Mouse (Mus musculus) kidney, embryonic 15.5 days (tissue): ENCODE results near the gene Gpr107. TPM values are rescaled to one million over a fixed set of nuclear protein-coding genes. Genes with fewer than 3 reads are reported as not detected.

Source experiments
- ATAC-seq: fragments of 200-750 bp; cut with Nextera tagmentation; replicated peaks from 2 replicates; pipeline ENCODE4 v1.8.0; 2017; ENCODE audit warnings: moderate TSS enrichment; ENCODE audit not compliant: low FRiP score
- H3K27ac ChIP-seq: fragments of 300-500 bp; sonication (generic); 2 replicates; pipeline ENCODE4 v1.5.1; 2015; ENCODE audit warnings: mild to moderate bottlenecking, inconsistent platforms
- H3K27me3 ChIP-seq: fragments of 300-500 bp; sonication (generic); 2 replicates; pipeline ENCODE4 v1.6.1; 2015; ENCODE audit warnings: inconsistent platforms
- H3K36me3 ChIP-seq: fragments of 300-500 bp; sonication (generic); 2 replicates; pipeline ENCODE4 v1.6.1; 2015; ENCODE audit warnings: inconsistent platforms
- H3K4me1 ChIP-seq: fragments of 300-500 bp; sonication (generic); 2 replicates; pipeline ENCODE4 v1.6.1; 2015; ENCODE audit warnings: inconsistent platforms
- H3K4me2 ChIP-seq: fragments of 300-500 bp; sonication (generic); 2 replicates; pipeline ENCODE4 v1.6.1; 2015; ENCODE audit warnings: moderate library complexity, mild to moderate bottlenecking, inconsistent platforms
- H3K4me3 ChIP-seq: fragments of 300-500 bp; sonication (generic); replicated peaks from 2 replicates; pipeline ENCODE4 v1.5.1; 2015; ENCODE audit warnings: mild to moderate bottlenecking, inconsistent platforms
- H3K9ac ChIP-seq: fragments of 300-500 bp; sonication (generic); 2 replicates; pipeline ENCODE4 v1.6.1; 2015; ENCODE audit warnings: mild to moderate bottlenecking, inconsistent platforms
- H3K9me3 ChIP-seq: fragments of 300-500 bp; sonication (generic); replicated peaks from 2 replicates; pipeline ENCODE4 v1.6.1; 2016; ENCODE audit warnings: inconsistent platforms
- WGBS: fragments of 180-500 bp; shearing (Covaris S2); methylation state at CpG from one replicate; pipeline ENCODE4 v1.1.7; 2015; ENCODE audit warnings: mixed read lengths; 5-methylcytosine and 5-hydroxymethylcytosine counted together
- polyA plus RNA-seq: library from polyadenylated mRNA; unstranded; fragments of >200 nt; fragmentation: Nextera tagmentation; extraction: Ambion mirVana; gene quantifications from 2 replicates; pipeline ENCODE4 v1.2.1, GENCODE M21; 2015

Gpr107 gene
- polyA plus RNA-seq, 1 experiment from 2014 or later: 37.0 TPM

- peak overlapping the region; percentile 64; the same call in 1 of the 2 replicates for H3K27ac ChIP-seq
- ATAC-seq: no peak
- H3K27me3 ChIP-seq: no peaks in the 10 kb centered on the region
- WGBS: 68% methylated on average over 8 of the region's 8 CpGs
- H3K36me3 ChIP-seq: no peaks in the 10 kb centered on the region
- no peaks in the 10 kb centered on the region for H3K9me3 ChIP-seq
- H3K4me3 ChIP-seq: no peak overlapping the region
- H3K9ac ChIP-seq: no peak overlapping the region
- H3K4me2 ChIP-seq: no peak overlapping the region
- H3K4me1 ChIP-seq: peaks cover 75% of the 10 kb centered on the region
Observed at GRCm38 (mm10) chr2:31130815-31131299, 21.3 kb upstream of the Gpr107 start.

GRCm38 (mm10) chr2:31132682-31133081, 19.4 kb upstream of the Gpr107 start:
- H3K27ac ChIP-seq: peak overlapping the region; percentile 48; the same call in 1 of the 2 replicates
- ATAC-seq: peak; percentile 61
- H3K36me3 ChIP-seq: no peaks in the 10 kb centered on the region
- H3K9ac ChIP-seq: no peak overlapping the region
- H3K4me2 ChIP-seq: no peak overlapping the region
- no peaks in the 10 kb centered on the region for H3K27me3 ChIP-seq
- H3K4me1 ChIP-seq: peaks cover 82% of the 10 kb centered on the region
- no peaks in the 10 kb centered on the region for H3K9me3 ChIP-seq
- WGBS: 33% methylated on average over 8 of the region's 8 CpGs
- no peak overlapping the region for H3K4me3 ChIP-seq

GRCm38 (mm10) chr2:31133981-31134380, 18.1 kb upstream of the Gpr107 start:
- no peak overlapping the region for H3K4me2 ChIP-seq
- H3K27ac ChIP-seq: peak overlapping the region; percentile 18; the same call in 1 of the 2 replicates
- no peak overlapping the region for H3K9ac ChIP-seq
- no peaks in the 10 kb centered on the region for H3K9me3 ChIP-seq
- no peak for ATAC-seq
- H3K36me3 ChIP-seq: no peaks in the 10 kb centered on the region
- 60% methylated on average over 4 of the region's 4 CpGs for WGBS
- no peak overlapping the region for H3K4me3 ChIP-seq
- H3K4me1 ChIP-seq: peaks cover 76% of the 10 kb centered on the region
- H3K27me3 ChIP-seq: no peaks in the 10 kb centered on the region

- H3K4me2 ChIP-seq: no peak overlapping the region
- no peak overlapping the region for H3K9ac ChIP-seq
- H3K9me3 ChIP-seq: no peaks in the 10 kb centered on the region
- H3K36me3 ChIP-seq: no peaks in the 10 kb centered on the region
- H3K4me3 ChIP-seq: no peak overlapping the region
- H3K4me1 ChIP-seq: peaks cover 74% of the 10 kb centered on the region
- H3K27me3 ChIP-seq: no peaks in the 10 kb centered on the region
- H3K27ac ChIP-seq: 0 out of 2 replicates have a peak overlapping the region, but pooled peaks have one; percentile 41
- 0 out of 2 replicates have a peak, but pooled peaks have one; percentile 26 for ATAC-seq
- WGBS: 28% methylated on average over 13 of the region's 13 CpGs
Observed at GRCm38 (mm10) chr2:31135512-31135931, 16.6 kb upstream of the Gpr107 start.

GRCm38 (mm10) chr2:31136338-31136737, 15.8 kb upstream of the Gpr107 start:
- H3K4me1 ChIP-seq: peaks cover 74% of the 10 kb centered on the region
- no peak overlapping the region for H3K9ac ChIP-seq
- no peak overlapping the region for H3K27ac ChIP-seq
- no peak overlapping the region for H3K4me2 ChIP-seq
- no peaks in the 10 kb centered on the region for H3K27me3 ChIP-seq
- ATAC-seq: no peak
- no peaks in the 10 kb centered on the region for H3K36me3 ChIP-seq
- H3K9me3 ChIP-seq: no peaks in the 10 kb centered on the region
- WGBS: 35% methylated on average over 13 of the region's 13 CpGs
- H3K4me3 ChIP-seq: no peak overlapping the region

GRCm38 (mm10) chr2:31137018-31137590, 15.0 kb upstream of the Gpr107 start:
- H3K9me3 ChIP-seq: no peaks in the 10 kb centered on the region
- H3K27ac ChIP-seq: no peak overlapping the region
- no peaks in the 10 kb centered on the region for H3K27me3 ChIP-seq
- no peak overlapping the region for H3K9ac ChIP-seq
- peaks cover 67% of the 10 kb centered on the region for H3K4me1 ChIP-seq
- ATAC-seq: no peak
- no peak overlapping the region for H3K4me2 ChIP-seq
- no peaks in the 10 kb centered on the region for H3K36me3 ChIP-seq
- no peak overlapping the region for H3K4me3 ChIP-seq
- WGBS: 72% methylated on average over 14 of the region's 14 CpGs

- Histone ChIP-seq H3K4me3 (no peak overlapping the region), H3K9ac (no peak overlapping the region), H3K27me3 (no peaks in the 10 kb centered on the region), H3K27ac (no peak overlapping the region), H3K9me3 (no peaks in the 10 kb centered on the region), H3K4me1 (peaks cover 62% of the 10 kb centered on the region), H3K36me3 (no peaks in the 10 kb centered on the region), H3K4me2 (no peak overlapping the region)
- 82% methylated on average over 10 of the region's 10 CpGs for WGBS
- no peak for ATAC-seq
Observed at GRCm38 (mm10) chr2:31139174-31139632, 12.9 kb upstream of the Gpr107 start.

GRCm38 (mm10) chr2:31139991-31140771, 11.9 kb upstream of the Gpr107 start:
- no peaks in the 10 kb centered on the region for H3K27me3 ChIP-seq
- no peaks in the 10 kb centered on the region for H3K9me3 ChIP-seq
- H3K4me3 ChIP-seq: peak overlapping the region; percentile 92
- no peak overlapping the region for H3K27ac ChIP-seq
- ATAC-seq: no peak
- H3K4me1 ChIP-seq: peaks cover 54% of the 10 kb centered on the region
- 76% methylated on average over 12 of the region's 12 CpGs for WGBS
- 0 out of 2 replicates have a peak, but pooled peaks cover 1% of the 10 kb centered on the region for H3K36me3 ChIP-seq
- peak overlapping the region; percentile 92 for H3K4me2 ChIP-seq
- H3K9ac ChIP-seq: no peak overlapping the region

GRCm38 (mm10) chr2:31140772-31141073, 11.4 kb upstream of the Gpr107 start:
- H3K27me3 ChIP-seq: no peaks in the 10 kb centered on the region
- H3K27ac ChIP-seq: no peak overlapping the region
- no peaks in the 10 kb centered on the region for H3K9me3 ChIP-seq
- peak overlapping the region; percentile 95 for H3K9ac ChIP-seq
- peak overlapping the region; percentile 92 for H3K4me2 ChIP-seq
- ATAC-seq: no peak
- 0 out of 2 replicates have a peak, but pooled peaks cover 5% of the 10 kb centered on the region for H3K36me3 ChIP-seq
- peak overlapping the region; percentile 92 for H3K4me3 ChIP-seq
- H3K4me1 ChIP-seq: peaks cover 49% of the 10 kb centered on the region
- WGBS: 7% methylated on average over 10 of the region's 10 CpGs

GRCm38 (mm10) chr2:31141074-31141866, 10.8 kb upstream of the Gpr107 start:
- H3K4me2 ChIP-seq: peak overlapping the region; percentile 92
- peaks cover 9% of the 10 kb centered on the region for H3K36me3 ChIP-seq
- ATAC-seq: peak; percentile 62
- H3K4me1 ChIP-seq: peaks cover 43% of the 10 kb centered on the region
- peak overlapping the region; percentile 92 for H3K4me3 ChIP-seq
- H3K27ac ChIP-seq: peak overlapping the region; percentile 88
- under 1% methylated on average over 64 of the region's 78 CpGs for WGBS
- H3K27me3 ChIP-seq: no peaks in the 10 kb centered on the region
- no peaks in the 10 kb centered on the region for H3K9me3 ChIP-seq
- H3K9ac ChIP-seq: peak overlapping the region; percentile 95

- peak; percentile 93 for ATAC-seq
- H3K4me1 ChIP-seq: peaks cover 37% of the 10 kb centered on the region
- no peaks in the 10 kb centered on the region for H3K9me3 ChIP-seq
- H3K4me3 ChIP-seq: peak within 1 kb of the TSS; percentile 92
- H3K27me3 ChIP-seq: no peaks in the 10 kb centered on the region
- under 1% methylated on average over 56 of the region's 59 CpGs for WGBS
- H3K4me2 ChIP-seq: peak within 1 kb of the TSS; percentile 92
- H3K9ac ChIP-seq: peak within 1 kb of the TSS; percentile 95
- H3K27ac ChIP-seq: peak within 1 kb of the TSS; percentile 88
- peaks cover 16% of the 10 kb centered on the region for H3K36me3 ChIP-seq
Observed at GRCm38 (mm10) chr2:31141867-31142454, 10.2 kb upstream of the Gpr107 start, which contains the start of gene Fnbp1. TSS of gene Fnbp1 (minus strand) at chr2:31142008.
